Mouse (Mus musculus) stomach, embryonic 16.5 days (tissue): Measurements from ENCODE around the gene Rrp1b. TPM values are rescaled to one million over a fixed set of nuclear protein-coding genes. Genes with fewer than 3 reads are reported as not detected.
"Not testable (repeated sequence)": the region's sequence is repeated elsewhere in the genome, so short reads cannot be mapped to it uniquely, and the experiment has no call there.

Source experiments
- ATAC-seq: fragments of 200-750 bp; cut with Nextera tagmentation; 2 replicates; pipeline ENCODE4 v1.8.0; 2017; ENCODE audit warnings: moderate number of reproducible peaks, moderate TSS enrichment; ENCODE audit not compliant: insufficient read depth, low FRiP score
- H3K27ac ChIP-seq: fragments of 300-500 bp; sonication (generic); 2 replicates; pipeline ENCODE4 v1.5.1; 2014; ENCODE audit warnings: low read length
- H3K27me3 ChIP-seq: fragments of 300-500 bp; sonication (generic); 2 replicates; pipeline ENCODE4 v1.6.1; 2014; ENCODE audit warnings: low read length, control low read depth, mixed read lengths; ENCODE audit not compliant: control insufficient read depth, insufficient read depth
- H3K36me3 ChIP-seq: fragments of 300-500 bp; sonication (generic); 2 replicates; pipeline ENCODE4 v1.6.1; 2014; ENCODE audit warnings: low read length; ENCODE audit not compliant: control insufficient read depth, insufficient read depth
- H3K4me1 ChIP-seq: fragments of 300-500 bp; sonication (generic); 2 replicates; pipeline ENCODE4 v1.6.1; 2014; ENCODE audit warnings: low read length, control low read depth, mixed read lengths; ENCODE audit not compliant: control insufficient read depth, insufficient read depth
- H3K4me2 ChIP-seq: fragments of 300-500 bp; sonication (generic); 2 replicates; pipeline ENCODE4 v1.6.1; 2014; ENCODE audit warnings: low read depth, low read length, mixed read lengths
- H3K4me3 ChIP-seq: fragments of 300-500 bp; sonication (generic); replicated peaks from 2 replicates; pipeline ENCODE4 v1.5.1; 2014; ENCODE audit warnings: mild to moderate bottlenecking, low read length
- H3K9ac ChIP-seq: fragments of 300-500 bp; sonication (generic); 2 replicates; pipeline ENCODE4 v1.6.1; 2014; ENCODE audit warnings: low read length
- H3K9me3 ChIP-seq: fragments of 300-500 bp; sonication (generic); replicated peaks from 2 replicates; pipeline ENCODE4 v1.6.1; 2016; ENCODE audit warnings: low read length, control low read depth; ENCODE audit not compliant: control insufficient read depth
- WGBS: fragments of 180-500 bp; shearing (Covaris S2); extraction: QIAGEN DNeasy Blood & Tissue Kit; methylation state at CpG from one replicate; pipeline ENCODE4 v1.1.7; 2014; 5-methylcytosine and 5-hydroxymethylcytosine counted together
- polyA plus RNA-seq: library from polyadenylated mRNA; unstranded; fragments of >200 nt; fragmentation: Nextera tagmentation; extraction: Ambion mirVana; gene quantifications from 2 replicates; pipeline ENCODE4 v1.2.1, GENCODE M21; 2015

Rrp1b gene
- polyA plus RNA-seq, 1 experiment from 2014 or later, result 40.1 TPM

- Histone ChIP-seq H3K4me2 (no peak overlapping the region), H3K27ac (no peak overlapping the region), H3K9ac (no peak overlapping the region), H3K27me3 (no peaks in the 10 kb centered on the region), H3K4me3 (no peak overlapping the region), H3K4me1 (0 out of 2 replicates have a peak, but pooled peaks cover 4% of the 10 kb centered on the region), H3K36me3 (no peaks in the 10 kb centered on the region), H3K9me3 (no peaks in the 10 kb centered on the region)
- ATAC-seq, result peak; percentile 39; the same call in 1 of the 2 replicates
- 55% methylated on average over 2 of the region's 2 CpGs for WGBS
Measured at GRCm38 (mm10) chr17:32106358-32106757, 70.5 kb downstream of the Rrp1b start.

GRCm38 (mm10) chr17:32107877-32108276 lies 72.0 kb downstream of the Rrp1b start:
- no peak overlapping the region for H3K4me3 ChIP-seq
- WGBS, result 56% methylated on average over 5 of the region's 5 CpGs
- H3K9me3 ChIP-seq, result no peaks in the 10 kb centered on the region
- no peak overlapping the region for H3K27ac ChIP-seq
- H3K4me2 ChIP-seq, result no peak overlapping the region
- no peak overlapping the region for H3K9ac ChIP-seq
- H3K27me3 ChIP-seq, result no peaks in the 10 kb centered on the region
- H3K4me1 ChIP-seq, result 0 out of 2 replicates have a peak, but pooled peaks cover 4% of the 10 kb centered on the region
- no peak for ATAC-seq
- no peaks in the 10 kb centered on the region for H3K36me3 ChIP-seq

GRCm38 (mm10) chr17:32108320-32109011 lies 72.6 kb downstream of the Rrp1b start:
- H3K36me3 ChIP-seq, H3K27ac ChIP-seq, H3K4me2 ChIP-seq, ATAC-seq, H3K9ac ChIP-seq, H3K4me1 ChIP-seq, H3K9me3 ChIP-seq, H3K4me3 ChIP-seq, H3K27me3 ChIP-seq: not testable (repeated sequence)
- 62% methylated on average over 5 of the region's 5 CpGs for WGBS

- Histone ChIP-seq H3K4me2 (no peak overlapping the region), H3K36me3 (no peaks in the 10 kb centered on the region), H3K4me1 (peaks cover 10% of the 10 kb centered on the region), H3K4me3 (no peak overlapping the region), H3K9me3 (no peaks in the 10 kb centered on the region), H3K27me3 (no peaks in the 10 kb centered on the region), H3K27ac (no peak overlapping the region), H3K9ac (no peak overlapping the region)
- no peak for ATAC-seq
- WGBS, result 70% methylated on average over 6 of the region's 6 CpGs
Measured at GRCm38 (mm10) chr17:32109201-32109940, 73.5 kb downstream of the Rrp1b start.

- Histone ChIP-seq H3K27me3 (no peaks in the 10 kb centered on the region), H3K36me3 (no peaks in the 10 kb centered on the region), H3K9ac (no peak overlapping the region), H3K4me1 (peaks cover 12% of the 10 kb centered on the region), H3K4me3 (no peak overlapping the region), H3K27ac (peak overlapping the region; percentile 19; the same call in 1 of the 2 replicates), H3K4me2 (no peak overlapping the region), H3K9me3 (no peaks in the 10 kb centered on the region)
- WGBS, result 58% methylated on average over 2 of the region's 2 CpGs
- ATAC-seq, result peak; percentile 61; the same call in 1 of the 2 replicates
Measured at GRCm38 (mm10) chr17:32110424-32110823, 74.5 kb downstream of the Rrp1b start.

- Histone ChIP-seq H3K4me3 (no peak overlapping the region), H3K36me3 (no peaks in the 10 kb centered on the region), H3K4me2 (no peak overlapping the region), H3K9ac (no peak overlapping the region), H3K27ac (no peak overlapping the region), H3K9me3 (no peaks in the 10 kb centered on the region), H3K4me1 (peaks cover 12% of the 10 kb centered on the region), H3K27me3 (no peaks in the 10 kb centered on the region)
- no peak for ATAC-seq
- 80% methylated on average over 10 of the region's 10 CpGs for WGBS
Measured at GRCm38 (mm10) chr17:32110980-32111780, 75.3 kb downstream of the Rrp1b start.

Other genes with a start within 250 kb of the Rrp1b start
- 18.4 and 20.2 TPM in 2 replicates for gene Sik1, start 180.3 kb upstream of the Rrp1b start, polyA plus RNA-seq
- 0.07 and 0.45 TPM in 2 replicates for gene Hsf2bp, start 249 bp downstream of the Rrp1b start, polyA plus RNA-seq
- 12.1 and 14.5 TPM in 2 replicates for gene Notch3, start 130.8 kb downstream of the Rrp1b start, polyA plus RNA-seq
- gene Ephx3, start 153.4 kb downstream of the Rrp1b start, polyA plus RNA-seq, result 14.4 and 25.3 TPM in 2 replicates
- gene Brd4, start 248.6 kb downstream of the Rrp1b start, polyA plus RNA-seq, result 51.7 and 58.0 TPM in 2 replicates